ENCODE assay signal across 8 mouse cellular contexts in genomic region chr3:123267741-123268201, GRCm38 (mm10). TPM values are rescaled to one million over a fixed set of nuclear protein-coding genes. Genes with fewer than 3 reads are reported as not detected.
DNase-seq lines count a peak whose midpoint lies in the region; ATAC-seq lines count a peak whose summit lies in the region.

No protein-coding gene starts in this region.

- 1% methylated on average over 25 of the region's 25 CpGs for WGBS in hindbrain, embryonic 14.5 days

- H3K4me2 ChIP-seq in hindbrain, embryonic 14.5 days (replicated peaks) = peak overlapping the region; percentile 93

- 0 out of 2 replicates have a peak, but pooled peaks cover 3% of the 10 kb centered on the region for H3K4me1 ChIP-seq in hindbrain, embryonic 14.5 days (replicated peaks; ENCODE audit: control insufficient read depth, insufficient read depth, low read length)

- no peaks in the 10 kb centered on the region for H3K36me3 ChIP-seq in hindbrain, embryonic 14.5 days (replicated peaks; ENCODE audit: control insufficient read depth, insufficient read depth)

- no peaks in the 10 kb centered on the region for H3K9me3 ChIP-seq in hindbrain, embryonic 14.5 days (ENCODE audit: control insufficient read depth, low read length)

- peak overlapping the region; percentile 56 for H3K4me3 ChIP-seq in hindbrain, embryonic 14.5 days (replicated peaks; ENCODE audit: low read length)

- ATAC-seq in hindbrain, embryonic 14.5 days (ENCODE audit: low FRiP score) = peak; percentile 65

- peak; percentile 47 for DNase-seq in T-cell, adult 2 months (ENCODE audit: low spot score)
- peak; percentile 50 to 57 for DNase-seq in cerebellum, postnatal 36 days
- peak; percentile 68 for DNase-seq in gastrocnemius, adult 18-20 months (ENCODE audit: low spot score)
- peak; percentile 50 for DNase-seq in hindbrain, embryonic 14.5 days (ENCODE audit: low spot score)
- DNase-seq in layer of hippocampus, postnatal 36 days = peak; percentile 55 to 56
- DNase-seq in lung, postnatal 14 days = peak; percentile 68
- DNase-seq in right cerebral cortex, adult 18-20 months = peak; percentile 73
- peak; percentile 48 to 68 for DNase-seq in urinary bladder, postnatal 4 days (ENCODE audit: low spot score in 2 of 2)

- peaks cover 17% of the 10 kb centered on the region for H3K27me3 ChIP-seq in hindbrain, embryonic 14.5 days (ENCODE audit: control insufficient read depth, insufficient read depth, low read length)

- no peak overlapping the region for H3K27ac ChIP-seq in hindbrain, embryonic 14.5 days

- H3K9ac ChIP-seq in hindbrain, embryonic 14.5 days = peak overlapping the region; percentile 60

RNA-seq across cellular contexts. Expression of gene Sec24d, which starts 0.5 kb away (rescaled TPM):
- 1 to 10 TPM; 4.9 to 9.4 TPM for total RNA-seq in gastrocnemius, adult 18-20 months (2021)
- 16.1 and 18.7 TPM in 2 replicates for polyA plus RNA-seq in hindbrain, embryonic 14.5 days (2014; fragmentation: Nextera tagmentation; extraction: Ambion mirVana)
- total RNA-seq in layer of hippocampus, postnatal 36 days (2021) = 10 to 100 TPM; 20.2 to 28.3 TPM

RNA-seq across cellular contexts. Expression of gene Synpo2, which starts 31.8 kb away (rescaled TPM):
- total RNA-seq in gastrocnemius, adult 18-20 months (2021) = 100 to 1,000 TPM; 284 TPM
- polyA plus RNA-seq in hindbrain, embryonic 14.5 days (2014; fragmentation: Nextera tagmentation; extraction: Ambion mirVana) = 1.5 and 2.0 TPM in 2 replicates
- 1 to 10 TPM; 3.8 TPM for total RNA-seq in layer of hippocampus, postnatal 36 days (2021)

Comparison
In these comparisons a context has a peak if more than half of its experiments do, and no peak if none do; other contexts are left out.
1. RNA of gene Synpo2, which starts 31.8 kb away (total RNA-seq): 284 TPM in gastrocnemius, adult 18-20 months; 3.8 TPM in layer of hippocampus, postnatal 36 days; every median in the first group is over 10 times any median in the second.
2. Peak in every context shown above with its lines, with median percentiles within 50 percentile points of each other: DNase-seq.